Mouse (Mus musculus) heart, adult 2 months (tissue): Measurements from ENCODE around the gene Wdfy3.

Experiments
- CTCF ChIP-seq: fragments of 200-600 bp; IDR thresholded peaks from 2 replicates; pipeline ENCODE4 v1.8.1; 2022; ENCODE audit warnings: antibody characterized with exemption, mild to moderate bottlenecking, moderate library complexity
- EP300 ChIP-seq: fragments of 200-500 bp; IDR thresholded peaks from 2 replicates; pipeline ENCODE4 v1.6.1; 2011; ENCODE audit warnings: low read depth, low read length, control low read depth; ENCODE audit not compliant: insufficient read depth
- POLR2A ChIP-seq: fragments of 200-500 bp; IDR thresholded peaks from 2 replicates; pipeline ENCODE4 v1.6.1; 2011; ENCODE audit warnings: mild to moderate bottlenecking, low read depth, low read length, control low read depth; ENCODE audit not compliant: insufficient read depth

GRCm38 (mm10) chr5:101934629-101935028, 135.1 kb downstream of the Wdfy3 start:
- TF ChIP-seq CTCF (no peak), EP300 (no peak), POLR2A (no peak)
